Mouse (Mus musculus) liver, embryonic 14 days (tissue): ENCODE measurements around the gene Lama5. TPM values are rescaled to one million over a fixed set of nuclear protein-coding genes. Genes with fewer than 3 reads are reported as not detected.

Experiments
- polyA plus RNA-seq: library from polyadenylated mRNA; depleted of rRNA; stranded (reverse); fragments of >200 nt; gene quantifications from 2 replicates; pipeline ENCODE4 v1.2.3, GENCODE M21; 2012; rRNA removed

Gene Lama5
- polyA plus RNA-seq = 2.6 and 2.8 TPM in 2 replicates

GRCm38 (mm10) chr2:180225762-180226378 is at the start of gene Lama5:
Gene Lama5 (minus strand): TSS chr2:180225859.

GRCm38 (mm10) chr2:180273394-180274244 is 48.0 kb upstream of the Lama5 start, which contains the start of gene Cables2:
Gene Cables2 (minus strand): TSS chr2:180273496.

GRCm38 (mm10) chr2:180257001-180257521 is 31.4 kb upstream of the Lama5 start, which contains the start of gene Rps21:
Gene Rps21 (plus strand): TSS chr2:180257377.

GRCm38 (mm10) chr2:180170806-180171521 is 54.7 kb downstream of the Lama5 start, which contains the start of gene Adrm1:
Gene Adrm1 (plus strand): TSS chr2:180171485.

Other genes with a start within 250 kb of the Lama5 start
- gene Taf4, start 249.2 kb downstream of the Lama5 start, polyA plus RNA-seq = 4.5 and 6.1 TPM in 2 replicates
- 10.6 and 11.5 TPM in 2 replicates for gene Lsm14b, start 200.9 kb downstream of the Lama5 start, polyA plus RNA-seq
- 154 and 167 TPM in 2 replicates for gene Psma7, start 183.4 kb downstream of the Lama5 start, polyA plus RNA-seq
- 1.1 TPM in 2 replicates for gene Ss18l1, start 183.3 kb downstream of the Lama5 start, polyA plus RNA-seq
- 8.4 and 8.8 TPM in 2 replicates for gene Mtg2, start 155.3 kb downstream of the Lama5 start, polyA plus RNA-seq
- not detected in 2 replicates for gene Hrh3, start 121.4 kb downstream of the Lama5 start, polyA plus RNA-seq
- 4.9 and 5.1 TPM in 2 replicates for gene Osbpl2, start 106.6 kb downstream of the Lama5 start, polyA plus RNA-seq
- gene Adrm1, start 54.4 kb downstream of the Lama5 start, polyA plus RNA-seq = 43.6 and 50.1 TPM in 2 replicates
- gene Rps21, start 31.5 kb upstream of the Lama5 start, polyA plus RNA-seq = 1,826 and 1,865 TPM in 2 replicates
- gene Cables2, start 47.6 kb upstream of the Lama5 start, polyA plus RNA-seq = 4.7 and 5.6 TPM in 2 replicates
- gene Rbbp8nl, start 64.0 kb upstream of the Lama5 start, polyA plus RNA-seq = not detected in 2 replicates
- 0.22 and 0.29 TPM in 2 replicates for gene Gata5, start 108.8 kb upstream of the Lama5 start, polyA plus RNA-seq
- 0.74 and 0.75 TPM in 2 replicates for gene Slco4a1, start 230.4 kb upstream of the Lama5 start, polyA plus RNA-seq